Mouse (Mus musculus): ENCODE results near the gene Stx6. TPM values are rescaled to one million over a fixed set of nuclear protein-coding genes. Genes with fewer than 3 reads are reported as not detected.
A peak's percentile ranks its signal among the peaks of the same experiment; 100 is the strongest.

The Stx6 gene
- total RNA-seq, 2 experiments from 2014 or later = 113 to 118 TPM

DNA sequence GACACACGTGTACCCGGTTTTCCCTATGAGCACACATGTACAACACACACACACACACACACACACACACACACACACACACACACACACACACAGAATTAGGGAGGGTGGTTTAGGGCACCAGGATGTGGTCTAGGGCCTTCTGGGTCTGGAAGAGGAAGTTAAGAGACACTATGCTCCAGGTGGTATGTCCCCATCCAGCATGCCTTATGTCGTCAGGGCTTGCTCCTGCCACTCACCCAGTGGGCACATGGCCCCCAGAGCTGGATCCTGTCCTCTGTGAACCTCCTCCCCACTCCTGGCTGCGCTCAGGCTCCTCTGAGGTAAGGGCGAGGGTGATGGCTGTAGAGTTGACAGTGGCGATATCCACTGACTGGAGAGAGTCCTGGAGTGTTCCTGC is 64.5 kb downstream of the Stx6 start:
- no peak for DNase-seq (ENCODE audit: low spot score in 2 of 2)
- intact Hi-C loops (cut with DNase I) = loop anchor here (5.0 kb wide), 1 partner anchor 59 kb away; no protein-coding TSS in a partner anchor

DNA sequence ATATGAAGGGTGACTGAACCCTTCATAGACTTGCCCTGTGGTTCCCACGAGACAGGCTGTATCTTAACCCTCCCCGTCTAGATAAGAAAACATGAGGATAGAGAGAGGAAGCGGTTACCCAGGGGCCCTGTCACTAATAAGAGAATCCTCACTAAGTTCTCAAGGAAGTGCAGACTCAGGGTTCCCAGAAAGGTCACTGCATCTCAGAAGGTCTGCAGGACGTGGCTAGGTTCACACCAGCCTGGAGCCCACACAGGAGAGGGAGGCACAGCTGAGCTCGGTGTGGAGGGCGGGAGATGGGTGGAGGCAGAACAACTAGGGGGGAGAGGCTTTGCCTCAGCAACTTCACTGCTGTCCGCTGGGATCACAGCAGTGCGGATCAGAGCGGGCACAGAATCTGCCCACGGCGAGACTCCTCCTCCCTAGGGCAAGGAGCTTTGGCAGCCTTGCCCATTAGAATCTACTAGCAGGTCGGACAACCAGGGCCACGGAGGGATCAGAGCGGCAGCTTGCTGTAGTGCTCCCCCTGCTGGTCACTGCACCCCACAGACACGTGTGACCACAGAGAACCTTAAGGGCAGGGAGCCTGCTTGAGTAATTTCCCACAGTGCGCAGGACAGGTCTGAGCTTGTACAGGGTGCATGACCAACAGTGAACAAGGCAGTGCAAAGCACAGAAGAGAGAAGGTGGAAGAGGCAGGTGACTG is 65.5 kb downstream of the Stx6 start:
- intact Hi-C loops (cut with DNase I) = loop anchor here (5.0 kb wide), 1 partner anchor 58 kb away; no protein-coding TSS in a partner anchor

DNA sequence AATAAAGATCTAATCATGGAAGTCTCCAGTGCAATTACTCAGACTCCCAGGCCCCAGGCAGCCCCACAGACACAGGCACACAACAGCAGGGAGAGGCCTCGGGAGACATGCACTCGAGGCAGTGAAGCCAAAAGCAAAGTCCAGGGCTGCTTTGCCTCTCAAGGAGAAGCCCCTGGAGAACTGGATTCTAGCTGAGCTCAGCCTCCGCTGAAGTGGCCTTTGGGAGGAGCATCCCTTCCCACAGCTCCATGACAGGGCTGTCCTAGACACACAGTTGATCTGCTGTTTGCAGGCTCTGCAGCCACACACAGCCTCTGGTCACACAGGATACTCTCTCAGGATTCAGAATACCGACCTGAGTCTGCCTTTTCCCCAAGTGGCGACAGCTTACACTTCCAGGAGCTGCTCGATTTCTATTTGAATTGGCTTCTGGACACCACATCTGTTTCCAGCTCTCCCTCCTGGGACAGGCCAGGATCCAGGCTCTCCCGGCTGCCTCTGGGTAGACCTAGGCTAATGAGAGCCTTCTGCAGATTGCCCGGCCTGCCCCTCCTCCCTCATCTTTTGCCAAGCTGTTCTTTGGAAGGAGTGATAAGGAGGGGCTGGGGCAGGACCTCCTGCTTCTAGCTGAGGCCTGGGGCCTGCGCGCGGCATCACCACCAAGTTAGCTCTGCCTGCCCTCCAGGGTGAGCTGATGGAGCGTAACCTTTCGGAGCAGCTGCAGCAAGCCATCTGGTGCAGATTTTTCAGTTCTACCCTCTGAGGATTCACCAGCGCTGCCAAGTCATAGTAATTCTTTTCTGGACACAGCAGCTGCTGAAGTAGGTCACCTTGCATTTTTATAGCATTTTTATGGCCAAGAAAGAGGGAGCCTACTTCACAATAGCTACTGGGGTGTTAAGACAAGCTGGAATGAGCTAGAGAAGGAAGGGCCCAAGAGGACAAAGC is 71.2 kb downstream of the Stx6 start:
- intact Hi-C loops (cut with DNase I) = loop anchor here (10.0 kb wide), 1 partner anchor 435 kb away; no protein-coding TSS in a partner anchor
- DNase-seq (ENCODE audit: low spot score in 2 of 2) = peak; percentile 62 to 73

More for the DNA sequence above, 65.5 kb downstream of the Stx6 start:
- peak in 1 of 2 experiments; percentile 63 for DNase-seq (ENCODE audit: low spot score in 2 of 2)

DNA sequence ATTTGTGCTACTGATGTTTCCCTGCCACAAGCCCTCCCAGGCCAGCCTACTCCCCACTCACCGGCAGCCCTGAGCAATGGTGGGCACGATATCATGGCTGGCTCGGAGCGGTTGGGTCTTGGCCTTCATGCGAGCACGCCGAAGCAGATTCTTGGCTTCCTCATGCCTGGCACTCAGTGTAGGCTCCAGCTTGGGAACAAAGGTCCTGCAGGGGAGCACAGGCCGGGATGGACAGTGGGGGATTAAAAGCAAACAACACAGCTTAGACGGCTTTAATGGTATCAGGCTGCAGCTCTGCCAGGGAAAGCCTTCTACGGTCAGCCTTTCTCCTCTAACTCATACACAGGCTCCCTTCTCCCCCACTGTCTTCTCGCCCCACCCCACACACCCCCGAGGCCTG is 73.9 kb downstream of the Stx6 start:
- DNase-seq (ENCODE audit: low spot score in 2 of 2) = no peak
- intact Hi-C loops (cut with DNase I) = loop anchor here (10.0 kb wide), 1 partner anchor 438 kb away; no protein-coding TSS in a partner anchor

DNA sequence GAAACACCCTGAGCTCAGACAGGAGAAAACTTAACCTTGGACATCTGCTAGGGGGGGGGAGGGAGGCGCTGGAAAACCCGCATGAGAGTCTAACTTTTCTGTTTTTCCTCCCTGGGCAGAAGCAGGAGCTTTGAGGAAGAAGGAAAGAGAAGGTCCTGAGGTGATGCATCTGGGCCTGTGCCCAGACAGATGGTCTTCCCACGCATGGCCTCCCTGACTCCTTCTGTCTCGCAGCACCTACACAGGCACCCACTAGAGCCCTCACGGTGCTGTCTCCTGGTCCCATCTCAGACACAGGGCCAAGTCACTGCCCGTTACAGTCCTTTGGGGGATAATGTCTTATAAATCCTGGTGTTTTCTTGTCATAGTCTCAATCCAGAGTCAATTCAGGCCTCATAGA is 74.3 kb downstream of the Stx6 start:
- intact Hi-C loops (cut with DNase I) = loop anchor here (10.0 kb wide), 1 partner anchor 438 kb away; no protein-coding TSS in a partner anchor
- no peak for DNase-seq (ENCODE audit: low spot score in 2 of 2)

DNA sequence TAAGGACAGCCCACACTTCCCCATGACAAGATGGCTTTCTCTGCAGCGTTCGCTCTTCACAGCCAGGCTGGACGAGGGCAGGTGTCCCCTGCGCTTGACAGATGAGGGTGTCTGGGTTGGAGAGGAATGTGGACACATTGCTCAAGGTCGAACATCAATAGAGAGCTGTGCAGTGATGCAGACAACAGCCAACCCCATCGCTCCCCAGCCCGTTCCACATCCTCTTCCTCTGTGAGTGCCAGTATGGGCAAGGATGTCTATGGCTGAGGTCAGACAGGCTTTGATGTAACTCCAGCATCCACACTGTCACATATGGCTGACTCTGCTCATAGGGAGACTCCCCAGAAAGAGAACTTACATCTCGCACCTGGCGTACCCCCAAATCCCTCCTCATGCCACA is 74.9 kb downstream of the Stx6 start:
- intact Hi-C loops (cut with DNase I) = loop anchor here (10.0 kb wide), 1 partner anchor 439 kb away; no protein-coding TSS in a partner anchor
- peak in 1 of 2 experiments; percentile 7 for DNase-seq (ENCODE audit: low spot score in 2 of 2)

DNA sequence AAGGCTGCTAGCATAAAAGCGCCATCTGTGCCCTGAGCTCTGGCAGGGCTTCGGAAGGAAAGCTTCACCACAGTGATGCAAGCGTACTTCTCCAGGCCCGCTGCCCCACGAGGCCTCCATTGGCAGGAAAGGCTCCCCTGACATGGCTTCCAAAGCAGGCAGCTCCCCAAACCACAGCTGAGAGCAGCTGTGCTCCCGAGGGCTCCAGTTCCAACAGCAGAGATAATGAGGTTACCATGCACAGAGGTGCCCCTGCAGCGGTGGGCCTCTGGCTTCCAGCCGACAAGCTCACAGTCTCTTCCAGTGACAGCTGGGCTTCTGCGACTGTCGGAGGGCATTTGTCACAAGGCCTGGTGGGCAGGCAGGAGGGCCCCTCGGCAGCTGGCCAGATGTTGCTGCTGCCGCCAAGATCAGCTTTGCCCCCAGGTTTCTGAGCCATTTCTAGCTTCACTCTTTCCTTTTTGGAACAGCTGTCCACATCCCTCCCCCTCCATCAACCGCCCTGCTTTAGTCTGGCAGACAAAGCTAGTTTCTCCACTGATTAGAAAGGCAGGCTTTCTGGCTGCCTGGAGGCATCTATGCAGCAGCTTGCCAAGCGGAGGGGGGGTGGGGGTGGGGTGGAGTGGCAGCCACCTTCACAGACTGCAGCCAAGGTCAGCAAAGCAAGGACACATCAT is 75.6 kb downstream of the Stx6 start:
- peak; percentile 64 to 68 for DNase-seq (ENCODE audit: low spot score in 2 of 2)
- intact Hi-C loops (cut with DNase I) = loop anchor here (10.0 kb wide), 1 partner anchor 439 kb away; no protein-coding TSS in a partner anchor

DNA sequence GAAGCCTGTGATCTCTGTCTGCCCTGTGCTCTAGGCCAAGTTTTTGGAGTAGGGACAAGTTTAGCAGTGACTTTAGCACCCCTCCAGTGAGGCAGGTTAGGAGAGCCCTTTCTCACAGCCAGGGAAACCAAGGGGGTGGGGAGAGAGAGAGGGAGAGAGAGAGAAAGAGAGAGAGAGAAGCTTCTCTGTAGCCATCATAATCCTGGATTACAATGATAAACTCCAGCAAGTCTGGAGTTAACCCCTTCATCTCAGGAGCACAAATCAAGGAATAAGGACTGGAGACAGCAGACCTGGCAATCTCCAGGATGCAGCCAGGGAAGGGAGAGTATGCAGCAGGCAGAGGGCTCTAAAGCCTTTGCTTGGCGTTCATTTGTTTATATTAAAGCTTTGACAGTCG is 77.1 kb downstream of the Stx6 start:
- intact Hi-C loops (cut with DNase I) = loop anchor here (5.0 to 10.0 kb wide), 2 partner anchors 47 to 441 kb away; no protein-coding TSS in a partner anchor
- no peak for DNase-seq (ENCODE audit: low spot score in 2 of 2)

DNA sequence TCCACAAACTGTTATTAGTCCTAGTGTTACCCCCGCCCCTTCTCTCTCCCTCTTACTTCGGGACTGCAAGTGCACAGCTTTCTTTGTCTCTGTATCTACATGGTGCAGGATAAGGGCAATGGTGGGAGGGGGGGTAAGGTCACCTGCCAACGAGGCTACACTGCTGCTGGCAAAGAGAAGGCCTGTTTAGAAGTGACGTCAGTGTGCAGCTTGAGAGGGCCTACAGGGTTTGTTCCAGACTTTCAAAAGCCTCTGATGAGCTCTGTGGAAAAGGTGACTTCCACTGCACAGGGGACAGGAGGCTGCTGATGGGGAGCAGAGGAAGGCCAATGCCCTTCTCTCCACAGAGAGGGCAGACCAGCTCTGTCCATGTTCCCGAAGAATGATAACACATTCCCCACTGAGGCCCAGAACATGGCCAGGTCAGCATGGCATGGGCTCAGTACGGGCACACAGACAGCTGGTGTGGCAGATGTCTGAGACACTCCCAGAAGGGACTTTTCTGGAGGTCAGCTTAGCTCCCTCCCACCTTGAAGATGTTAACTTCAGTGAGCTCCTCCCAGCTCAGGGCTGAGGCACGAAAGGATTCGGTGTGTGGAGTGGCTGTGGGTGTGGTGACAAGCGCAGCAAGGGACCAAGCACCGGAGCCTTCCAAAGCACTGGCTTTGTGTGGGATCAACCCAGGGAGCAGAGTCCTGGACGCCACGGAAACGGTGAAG is 78.0 kb downstream of the Stx6 start:
- intact Hi-C loops (cut with DNase I) = loop anchor here (5.0 to 10.0 kb wide), 2 partner anchors 46 to 442 kb away; no protein-coding TSS in a partner anchor
- no peak for DNase-seq (ENCODE audit: low spot score in 2 of 2)

DNA sequence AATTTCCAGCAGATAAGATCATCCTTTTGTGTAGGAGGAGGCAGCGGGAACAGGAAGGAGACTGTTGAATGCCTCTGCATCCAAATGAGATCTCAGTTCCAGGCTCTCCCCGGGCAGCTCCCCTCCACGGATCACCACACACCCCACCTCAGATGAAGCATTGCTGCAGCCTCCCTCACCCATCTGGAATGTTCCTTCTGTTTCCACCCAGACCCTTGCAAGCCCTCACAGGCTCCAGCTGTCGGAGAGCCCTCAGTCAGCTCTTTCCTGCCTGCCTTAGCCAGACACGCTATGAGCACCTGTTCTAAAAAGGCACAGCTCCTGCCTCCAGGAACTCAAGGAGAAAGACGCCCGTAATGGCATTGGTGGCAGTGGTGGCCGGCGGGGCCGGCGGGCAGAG is 78.9 kb downstream of the Stx6 start:
- peak; percentile 59 to 72 for DNase-seq (ENCODE audit: low spot score in 2 of 2)
- intact Hi-C loops (cut with DNase I) = loop anchor here (5.0 to 10.0 kb wide), 2 partner anchors 45 to 443 kb away; no protein-coding TSS in a partner anchor

DNA sequence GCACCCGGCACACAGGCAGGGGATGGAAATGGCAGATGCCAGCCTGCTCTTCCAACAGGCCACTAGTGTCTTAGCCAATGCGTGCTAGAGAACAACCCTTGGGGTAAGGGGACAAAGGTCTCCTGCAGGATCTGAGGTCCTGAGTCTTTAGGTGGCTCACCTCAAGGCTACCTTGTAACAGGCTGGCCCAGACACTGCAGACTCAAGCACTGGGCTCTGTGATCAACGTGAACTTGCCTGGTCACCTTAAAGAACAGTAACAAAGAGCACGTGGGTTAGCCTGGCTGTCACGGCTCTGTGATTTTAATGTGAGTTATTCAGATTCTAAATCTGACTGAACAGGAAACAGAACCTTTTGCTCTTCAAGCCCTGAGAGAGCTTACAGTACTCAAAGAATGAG is 79.6 kb downstream of the Stx6 start:
- DNase-seq (ENCODE audit: low spot score in 2 of 2) = no peak
- intact Hi-C loops (cut with DNase I) = loop anchor here (5.0 to 10.0 kb wide), 2 partner anchors 44 to 443 kb away; no protein-coding TSS in a partner anchor

DNA sequence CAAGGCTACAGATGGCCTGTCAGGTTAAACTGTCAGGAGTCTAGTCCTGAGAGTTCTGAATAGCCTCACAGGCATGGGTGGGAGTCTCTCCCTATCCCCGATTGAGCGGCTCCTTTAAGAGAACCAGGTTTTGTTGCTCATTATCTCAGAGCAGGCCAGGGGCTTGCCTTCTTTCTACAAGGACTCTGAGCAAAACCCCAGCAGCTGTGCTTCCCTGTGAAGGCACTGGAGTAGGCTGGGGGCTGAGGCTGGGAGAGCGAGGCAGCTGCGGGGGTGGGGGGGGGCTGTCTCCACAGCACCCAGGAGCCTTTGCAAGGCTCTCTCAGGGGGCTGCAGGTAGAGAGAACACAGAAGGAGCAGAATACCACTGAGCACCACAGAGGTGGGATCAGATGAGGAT is 80.7 kb downstream of the Stx6 start:
- DNase-seq (ENCODE audit: low spot score in 2 of 2) = no peak
- intact Hi-C loops (cut with DNase I) = loop anchor here (5.0 to 10.0 kb wide), 2 partner anchors 43 to 444 kb away; no protein-coding TSS in a partner anchor

DNA sequence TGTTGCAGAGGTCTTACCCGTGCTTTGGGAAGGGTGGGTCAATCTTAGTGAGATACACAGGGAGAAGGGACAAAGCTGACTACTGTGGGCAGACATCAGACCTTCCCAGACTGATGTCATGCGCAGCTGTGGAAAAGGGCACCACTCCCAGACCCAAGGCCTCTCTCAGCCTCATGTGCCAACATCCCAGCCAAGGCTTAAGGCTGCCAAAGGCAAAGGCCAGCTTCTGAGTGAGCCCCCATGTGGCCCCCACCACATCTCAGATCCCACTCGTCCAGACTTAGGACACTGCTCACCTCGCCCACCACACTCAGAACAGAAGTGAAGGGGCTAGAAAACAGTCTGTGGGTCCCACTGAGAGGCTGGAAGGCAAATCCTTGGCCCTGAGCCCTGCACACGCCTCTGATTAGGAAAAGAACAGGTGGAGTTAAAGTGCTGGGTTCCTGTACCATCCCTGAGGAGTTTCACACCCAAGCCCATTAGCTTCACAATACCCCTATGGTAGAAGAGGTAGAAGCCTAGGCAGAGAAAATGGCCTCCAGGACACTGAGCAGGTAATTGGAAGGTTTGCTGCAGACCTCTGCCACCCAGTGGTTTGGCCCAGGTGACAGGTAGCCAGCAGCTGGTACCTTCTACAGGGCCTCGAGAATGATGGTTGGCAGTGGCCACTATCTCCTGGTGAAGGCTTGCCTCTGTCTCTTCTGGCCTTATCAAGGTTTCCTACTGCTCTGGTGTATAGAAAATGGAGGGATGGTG is 81.6 kb downstream of the Stx6 start:
- intact Hi-C loops (cut with DNase I) = loop anchor here (5.0 to 10.0 kb wide), 2 partner anchors 42 to 445 kb away; no protein-coding TSS in a partner anchor
- DNase-seq (ENCODE audit: low spot score in 2 of 2) = no peak

DNA sequence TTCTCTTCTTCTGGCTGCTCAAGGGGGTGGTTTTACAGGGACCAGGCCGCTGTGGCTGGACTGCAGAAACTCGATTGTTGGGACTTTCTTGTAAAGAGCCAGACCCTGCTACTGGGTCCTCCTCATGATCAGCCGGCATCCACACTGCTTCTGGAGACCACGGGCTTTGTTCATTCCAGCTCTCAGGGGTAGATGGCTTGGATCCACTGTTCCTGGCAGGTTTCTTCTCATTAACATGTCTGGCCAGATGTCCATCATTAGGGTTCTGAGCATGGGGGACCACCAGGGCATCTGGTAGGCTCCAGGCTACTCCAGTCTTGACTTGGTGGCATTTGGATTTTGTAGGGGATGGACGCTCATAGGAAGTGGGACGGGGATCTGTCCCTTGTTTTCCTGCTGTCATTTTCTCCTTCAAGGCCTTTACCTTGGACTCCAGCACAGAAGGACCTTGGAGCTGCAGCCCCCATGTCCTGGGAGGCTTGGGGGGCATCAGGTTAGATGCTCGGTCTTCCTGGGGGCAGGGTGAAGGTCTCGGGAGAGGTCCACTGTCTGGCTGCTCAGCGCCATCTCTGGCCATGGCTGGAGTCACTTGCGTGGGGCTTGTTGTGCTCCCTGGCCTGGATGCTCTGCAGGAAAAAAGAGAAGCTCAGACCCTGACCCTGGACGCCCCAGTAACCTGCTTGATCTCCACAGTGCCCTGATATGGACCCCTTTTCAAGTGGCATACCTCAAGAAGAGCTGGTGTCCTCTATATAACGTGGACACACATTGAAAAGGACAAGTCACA is 83.4 kb downstream of the Stx6 start:
- DNase-seq (ENCODE audit: low spot score in 2 of 2) = no peak
- intact Hi-C loops (cut with DNase I) = no loop called here

DNA sequence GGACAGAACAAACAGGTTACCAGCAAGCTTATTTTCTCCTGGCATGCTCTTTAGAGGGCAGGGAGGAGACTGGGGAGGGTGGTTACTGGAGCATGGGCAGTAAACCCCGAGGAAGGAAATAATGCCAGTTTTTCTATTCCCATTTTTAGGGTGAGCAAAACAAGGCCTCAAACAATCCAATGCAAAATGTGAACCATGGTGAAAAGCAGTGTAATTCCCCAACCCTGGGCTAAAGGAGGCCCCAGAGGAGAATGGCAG is 83.9 kb downstream of the Stx6 start:
- intact Hi-C loops (cut with DNase I) = no loop called here
- DNase-seq (ENCODE audit: low spot score in 2 of 2) = no peak

DNA sequence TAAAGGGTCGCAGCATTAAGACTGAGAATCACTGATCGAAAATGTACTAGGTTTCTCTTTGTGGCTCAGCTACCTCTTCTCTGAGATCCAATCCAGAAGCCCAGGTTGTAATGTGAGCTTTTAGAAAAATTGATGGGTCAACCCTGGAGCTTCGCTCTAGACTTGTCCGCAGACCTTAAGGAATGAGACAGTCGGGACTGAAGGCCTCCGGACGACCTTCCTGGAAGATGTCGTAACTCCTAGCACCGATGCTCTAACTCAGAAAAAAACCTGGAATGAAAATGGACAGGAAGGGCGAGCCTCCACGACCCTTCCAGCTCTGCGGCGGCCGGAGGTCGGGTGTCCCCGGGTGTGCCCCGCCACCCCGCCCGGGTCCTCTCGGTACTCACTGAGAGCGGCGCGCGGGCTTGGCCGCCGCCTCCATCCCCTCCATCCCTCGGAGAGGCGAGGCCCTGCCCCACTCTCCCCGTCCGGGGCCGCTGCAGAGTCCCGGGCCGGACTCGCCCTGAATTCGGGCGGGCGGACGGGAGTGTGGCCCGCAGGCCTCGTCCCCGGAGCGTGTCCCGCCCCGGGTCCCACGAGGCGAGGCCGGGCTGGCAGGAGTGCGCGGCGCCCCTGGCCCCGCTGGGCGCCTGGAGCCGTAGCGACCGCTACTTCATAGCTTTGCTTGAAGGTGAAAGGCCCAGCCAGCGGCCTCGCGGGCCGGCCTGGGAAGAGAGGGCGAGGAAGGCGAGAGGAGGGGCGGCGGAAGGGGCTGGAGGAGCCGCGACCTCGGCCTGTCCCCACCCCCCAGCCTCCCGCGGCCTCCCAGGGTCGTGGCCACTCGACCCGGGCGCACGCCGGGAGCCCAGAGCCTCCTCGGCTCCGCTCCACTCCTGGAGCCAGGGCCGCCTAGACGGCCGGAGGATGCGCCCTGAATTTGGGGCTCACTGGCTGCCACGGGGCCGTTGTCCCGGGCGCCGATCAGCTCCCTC is 85.6 kb downstream of the Stx6 start, which contains the start of gene BC034090:
Gene BC034090 (minus strand): TSS at position 648 of the 974 bp plus-strand sequence.
- intact Hi-C loops (cut with DNase I) = no loop called here
- peak in 1 of 2 experiments; percentile 37 for DNase-seq (ENCODE audit: low spot score in 2 of 2)
